9 mouse cellular contexts compared by ENCODE assay signal in genomic region chr6:55511212-55512065, GRCm38 (mm10). TPM values are rescaled to one million over a fixed set of nuclear protein-coding genes. Genes with fewer than 3 reads are reported as not detected.
DNase-seq lines count a peak whose midpoint lies in the region; ATAC-seq lines count a peak whose summit lies in the region.
"Had no signal": no experiment of that assay in that cellular context is flagged by ENCODE, and none has a peak within 500 bp of the region (broad histone marks: within the 10 kb centered on the region; RNA-seq: fewer than 3 reads in every experiment).

No protein-coding gene starts in this region.

- peak; percentile 67; a peak in 3 of 4 replicates for ATAC-seq in hematopoietic stem cell, adult 5-6 weeks (replicated peaks in 1 of 2; ENCODE audit: insufficient read depth in 1 of 2, low FRiP score in 2 of 2, low TSS enrichment in 1 of 2, low read depth in 1 of 2, poor library complexity in 2 of 2, severe bottlenecking in 2 of 2)

- peak; percentile 54 for DNase-seq in R1 (ENCODE audit: low read depth, low spot score)
- DNase-seq in cerebellum, adult 9-10 months = peak; percentile 76
- DNase-seq in frontal cortex, adult 2 months (ENCODE audit: extremely low spot score in 1 of 2, low spot score in 1 of 2) = peak; percentile 36 to 94
- peak; percentile 63 to 92 for DNase-seq in layer of hippocampus, adult 18-20 months (ENCODE audit: low spot score in 2 of 2)
- peak; percentile 58 to 66 for DNase-seq in lung, adult 18-20 months
- peak; percentile 30 for DNase-seq in ovary, adult 18-20 months (ENCODE audit: low spot score)
- peak; percentile 71 for DNase-seq in thymus, postnatal 4 days

RNA-seq across cellular contexts. Expression of gene Adcyap1r1, which starts 59.7 kb away (rescaled TPM):
- 119 and 133 TPM in 2 replicates for polyA plus RNA-seq in frontal cortex, adult 2 months (2012; rRNA removed)
- total RNA-seq in hematopoietic stem cell, adult 5-6 weeks (2017) = not detected in 2 replicates
- 100 to 1,000 TPM; 133 to 142 TPM for total RNA-seq in layer of hippocampus, adult 18-20 months (2021)
- polyA plus RNA-seq: erythroblast, embryonic 14.5 days had no signal

Comparison
In these comparisons a context has a peak if more than half of its experiments do, and no peak if none do; other contexts are left out.
1. Peak in every context shown above with its lines: DNase-seq and ATAC-seq.
2. RNA of gene Adcyap1r1, which starts 59.7 kb away (total RNA-seq): 133 to 142 TPM in layer of hippocampus, adult 18-20 months; not detected in hematopoietic stem cell, adult 5-6 weeks; every median in the first group is over 100 times any median in the second.